Mouse (Mus musculus) testis, postnatal 10 days (tissue): ENCODE measurements around the gene Gm5726.
"Not testable (repeated sequence)": the region's sequence is repeated elsewhere in the genome, so short reads cannot be mapped to it uniquely, and the experiment has no call there.

Source experiments
- DNase-seq: peaks from one replicate; pipeline ENCODE4 v3.0.0; 2021; ENCODE audit warnings: low spot score

Gene Gm5726

GRCm38 (mm10) chr7:20545657-20546056, at the start of gene Gm5726:
Gene Gm5726 (minus strand): TSS chr7:20545757.
- not testable (repeated sequence) for DNase-seq

- DNase-seq, result not testable (repeated sequence)
Measured at GRCm38 (mm10) chr7:20576141-20576540, 30.6 kb upstream of the Gm5726 start, which contains the start of gene Gm4141. Gene Gm4141 (minus strand): TSS chr7:20576241.

GRCm38 (mm10) chr7:20533537-20533936, 12.0 kb downstream of the Gm5726 start, which contains the start of gene Vmn1r104:
Gene Vmn1r104 (plus strand): TSS chr7:20533837.
- not testable (repeated sequence) for DNase-seq

- not testable (repeated sequence) for DNase-seq
Measured at GRCm38 (mm10) chr7:20510434-20510833, 35.1 kb downstream of the Gm5726 start, which contains the start of gene Vmn1r103. Gene Vmn1r103 (minus strand): TSS chr7:20510534.
